Mouse (Mus musculus) embryo, embryonic 10.5 days (tissue): Measurements from ENCODE around the gene Fabp7.
A peak's percentile ranks its signal among the peaks of the same experiment; 100 is the strongest.

Source experiments
- DNase-seq: peaks from one replicate; pipeline ENCODE4 v3.0.0-alpha.2; 2015; ENCODE audit warnings: low spot score

Fabp7 gene

GRCm38 (mm10) chr10:57799486-57799885 lies 14.8 kb downstream of the Fabp7 start:
- DNase-seq: no peak

GRCm38 (mm10) chr10:57807754-57808153 lies 23.1 kb downstream of the Fabp7 start:
- no peak for DNase-seq

- no peak for DNase-seq
Measured at GRCm38 (mm10) chr10:57812161-57812856, 27.6 kb downstream of the Fabp7 start.

GRCm38 (mm10) chr10:57814295-57814694 lies 29.6 kb downstream of the Fabp7 start:
- peak; percentile 15 for DNase-seq

GRCm38 (mm10) chr10:57815869-57816268 lies 31.2 kb downstream of the Fabp7 start:
- DNase-seq: no peak

- DNase-seq: no peak
Measured at GRCm38 (mm10) chr10:57819209-57819608, 34.5 kb downstream of the Fabp7 start.

GRCm38 (mm10) chr10:57822473-57822872 lies 37.8 kb downstream of the Fabp7 start:
- DNase-seq: peak; percentile 85

GRCm38 (mm10) chr10:57828649-57829048 lies 44.0 kb downstream of the Fabp7 start:
- DNase-seq: peak; percentile 78

GRCm38 (mm10) chr10:57829621-57830020 lies 44.9 kb downstream of the Fabp7 start:
- DNase-seq: no peak

- no peak for DNase-seq
Measured at GRCm38 (mm10) chr10:57835094-57835493, 50.4 kb downstream of the Fabp7 start.

- DNase-seq: no peak
Measured at GRCm38 (mm10) chr10:57835982-57836381, 51.3 kb downstream of the Fabp7 start.
